Mouse (Mus musculus) liver (tissue): ENCODE measurements around the gene Hipk2.
"Not testable (repeated sequence)": the region's sequence is repeated elsewhere in the genome, so short reads cannot be mapped to it uniquely, and the experiment has no call there.

Source experiments
- DNase-seq: peaks from one replicate; pipeline ENCODE4 v3.0.0-alpha.2; 2020; ENCODE audit warnings: mixed read lengths

Gene Hipk2

DNA sequence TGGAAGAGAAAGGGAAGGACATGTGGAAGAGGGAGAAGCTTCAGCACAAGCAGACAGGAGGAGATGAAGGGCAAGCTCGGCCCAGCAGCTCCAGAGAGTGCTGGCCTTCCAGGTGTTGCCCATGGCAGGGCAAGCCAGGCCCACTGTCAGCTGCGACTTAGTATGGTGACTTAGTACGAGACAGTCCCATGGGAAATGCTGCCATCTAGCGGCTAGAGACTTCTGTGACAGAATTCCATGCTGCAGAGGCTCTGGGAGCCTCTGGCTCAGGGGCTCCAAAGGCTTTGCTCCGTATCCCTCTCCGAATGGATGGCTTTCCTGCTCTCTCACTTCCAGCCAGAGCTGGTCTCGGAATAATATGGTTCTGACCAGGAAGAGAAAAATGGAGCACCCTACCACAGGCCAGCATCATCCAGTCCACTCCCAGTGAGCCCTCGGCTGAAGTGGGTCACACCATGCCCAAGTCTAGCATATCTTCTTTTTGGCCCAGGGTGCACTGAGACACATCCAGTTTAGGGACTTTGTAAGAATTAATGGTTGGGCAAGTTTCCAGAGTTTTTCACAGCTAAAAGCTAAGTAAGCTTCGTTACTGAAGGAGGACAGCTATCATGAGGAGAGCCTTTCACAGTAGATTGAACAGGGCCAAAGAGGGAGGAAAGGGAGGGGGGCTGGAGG lies 180.4 kb downstream of the Hipk2 start:
- DNase-seq, result peak; percentile 79

DNA sequence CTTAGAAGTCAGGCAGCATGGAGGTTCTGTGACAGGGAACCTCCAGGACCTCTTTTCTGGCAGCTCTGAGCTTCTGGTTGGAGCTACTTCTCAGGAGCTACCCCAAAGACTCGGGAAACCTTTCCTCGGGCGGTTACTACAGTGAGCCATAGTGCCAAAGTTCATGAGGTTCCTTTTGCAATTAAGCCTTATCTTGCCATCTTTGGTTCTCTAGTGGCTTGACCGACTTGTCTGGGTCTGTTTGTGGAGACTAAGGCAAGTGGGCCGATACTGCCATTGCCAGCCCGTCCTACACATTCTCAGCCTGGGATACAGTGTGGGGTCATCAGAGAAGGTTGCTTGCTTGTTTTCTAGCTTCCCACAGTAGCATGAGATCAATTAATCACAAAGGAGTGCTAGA lies 183.4 kb downstream of the Hipk2 start:
- DNase-seq, result no peak

GRCm38 (mm10) chr6:38691052-38691451 lies 184.9 kb downstream of the Hipk2 start:
- DNase-seq, result no peak

DNA sequence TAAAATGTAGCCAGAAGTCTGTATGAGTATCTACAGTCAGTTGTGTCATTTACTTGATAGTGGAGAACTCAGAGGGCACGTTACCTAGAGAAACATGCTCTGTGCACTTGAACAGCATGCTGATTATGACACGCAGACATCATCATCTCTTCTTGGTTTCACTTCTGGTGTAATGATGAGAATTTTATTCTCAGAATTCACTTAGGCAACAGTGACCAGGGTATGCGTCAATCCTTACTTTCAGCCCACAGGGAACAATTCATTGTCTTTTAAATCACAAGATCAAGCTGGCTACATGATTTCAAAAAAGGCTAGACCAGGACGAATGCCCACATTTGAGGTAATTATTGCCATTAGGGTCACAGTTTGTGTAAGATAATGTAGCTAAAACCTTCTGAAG lies 185.3 kb downstream of the Hipk2 start:
- no peak for DNase-seq

DNA sequence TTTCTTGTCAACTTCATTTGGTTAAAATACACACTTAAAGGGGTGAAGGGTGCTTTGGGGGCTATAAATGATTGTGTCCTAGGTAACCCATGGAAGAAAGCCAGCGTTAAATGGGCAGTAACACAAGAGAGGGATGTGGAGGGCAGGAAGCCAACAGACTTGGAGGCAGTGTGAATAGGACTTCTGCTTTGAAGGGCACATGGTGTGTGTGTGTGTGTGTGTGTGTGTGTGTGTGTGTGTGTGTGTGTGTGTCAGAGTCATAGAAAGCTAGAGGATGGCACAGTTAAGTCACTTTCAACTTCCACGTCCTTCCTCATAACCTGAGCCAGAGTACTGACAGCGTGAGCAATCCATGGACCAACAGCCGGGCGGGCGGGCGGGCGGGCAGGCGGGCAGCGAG lies 187.1 kb downstream of the Hipk2 start:
- no peak for DNase-seq

- peak; percentile 40 for DNase-seq
Measured at GRCm38 (mm10) chr6:38687216-38687615, 188.7 kb downstream of the Hipk2 start.

- DNase-seq, result no peak
Measured at GRCm38 (mm10) chr6:38682532-38682931, 193.4 kb downstream of the Hipk2 start.

DNA sequence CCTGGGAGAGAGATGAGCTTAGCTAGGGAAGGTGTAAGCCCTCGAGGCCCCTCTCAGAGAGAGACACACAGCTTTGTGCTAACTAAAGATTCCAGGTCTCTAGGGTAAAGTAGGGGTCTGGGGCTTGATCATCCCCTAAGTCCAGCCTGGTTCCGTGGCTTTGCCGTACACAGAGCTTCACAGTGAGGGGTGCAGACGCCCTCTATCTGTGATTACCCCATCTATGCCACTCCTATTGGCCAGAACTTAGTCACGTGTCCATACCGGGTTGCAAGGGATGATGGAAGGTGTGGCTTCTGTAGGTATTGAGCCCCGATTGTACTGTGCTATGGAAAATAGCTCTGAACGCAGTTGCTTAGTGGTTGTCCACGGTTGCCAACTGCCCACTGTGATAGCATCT lies 198.3 kb downstream of the Hipk2 start:
- no peak for DNase-seq

GRCm38 (mm10) chr6:38676723-38677122 lies 199.2 kb downstream of the Hipk2 start:
- no peak for DNase-seq

- peak; percentile 37 for DNase-seq
Measured at GRCm38 (mm10) chr6:38676217-38676616, 199.7 kb downstream of the Hipk2 start.

DNA sequence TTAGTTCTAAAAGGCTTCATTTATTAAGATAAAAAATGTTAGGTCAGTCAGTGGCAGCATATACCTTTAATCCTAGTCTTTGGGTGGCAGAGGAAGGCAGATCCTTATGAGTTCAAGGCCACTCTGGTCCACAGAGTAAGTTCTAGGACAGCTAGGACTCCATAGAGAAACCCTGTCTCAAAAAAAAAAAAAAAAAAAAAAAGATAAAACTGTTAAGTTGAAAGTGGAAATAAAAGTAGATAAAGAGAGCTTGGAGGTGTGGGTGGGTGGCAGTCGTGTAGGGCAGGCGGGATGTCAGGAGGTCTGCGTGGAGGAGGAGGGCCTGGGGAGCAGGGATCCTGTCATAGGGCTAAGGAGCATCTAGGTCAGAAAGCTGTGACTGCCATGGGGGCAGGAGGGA lies 204.0 kb downstream of the Hipk2 start:
- no peak for DNase-seq

- DNase-seq, result no peak
Measured at GRCm38 (mm10) chr6:38671270-38671669, 204.7 kb downstream of the Hipk2 start.

DNA sequence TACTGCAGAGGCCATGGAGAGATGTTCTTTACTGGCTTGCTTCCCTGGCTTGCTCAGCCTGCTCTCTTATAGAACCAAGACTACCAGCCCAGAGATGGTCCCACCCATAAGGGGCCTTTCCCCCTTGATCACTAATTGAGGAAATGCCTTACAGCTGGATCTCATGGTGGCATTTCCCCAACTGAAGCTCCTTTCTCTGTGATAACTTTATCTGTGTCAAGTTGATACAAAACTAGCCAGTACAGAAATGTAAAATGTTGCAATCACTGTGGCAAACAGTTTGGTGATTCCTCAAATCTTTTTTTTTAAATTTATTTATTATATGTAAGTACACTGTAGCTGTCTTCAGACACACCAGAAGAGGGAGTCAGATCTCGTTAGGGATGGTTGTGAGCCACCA lies 205.5 kb downstream of the Hipk2 start:
- DNase-seq, result not testable (repeated sequence)

DNA sequence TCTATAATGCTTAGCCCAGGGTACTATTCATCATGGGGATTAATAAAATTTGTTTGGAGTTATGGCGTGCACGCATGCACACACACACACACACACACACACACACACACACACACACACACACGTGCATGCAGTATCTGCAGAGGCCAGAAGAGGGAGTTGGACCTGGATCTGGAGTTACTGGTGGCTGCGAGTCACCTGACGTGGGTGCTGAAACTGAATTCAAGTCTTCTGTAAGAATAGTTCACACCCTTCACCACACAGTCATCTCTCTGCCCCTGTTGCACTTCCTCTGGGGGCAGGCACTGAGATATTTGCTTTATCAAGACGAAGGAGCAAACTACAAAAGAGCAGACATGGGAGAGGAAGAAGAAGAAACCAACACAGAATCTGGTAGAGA lies 206.4 kb downstream of the Hipk2 start:
- DNase-seq, result no peak

DNA sequence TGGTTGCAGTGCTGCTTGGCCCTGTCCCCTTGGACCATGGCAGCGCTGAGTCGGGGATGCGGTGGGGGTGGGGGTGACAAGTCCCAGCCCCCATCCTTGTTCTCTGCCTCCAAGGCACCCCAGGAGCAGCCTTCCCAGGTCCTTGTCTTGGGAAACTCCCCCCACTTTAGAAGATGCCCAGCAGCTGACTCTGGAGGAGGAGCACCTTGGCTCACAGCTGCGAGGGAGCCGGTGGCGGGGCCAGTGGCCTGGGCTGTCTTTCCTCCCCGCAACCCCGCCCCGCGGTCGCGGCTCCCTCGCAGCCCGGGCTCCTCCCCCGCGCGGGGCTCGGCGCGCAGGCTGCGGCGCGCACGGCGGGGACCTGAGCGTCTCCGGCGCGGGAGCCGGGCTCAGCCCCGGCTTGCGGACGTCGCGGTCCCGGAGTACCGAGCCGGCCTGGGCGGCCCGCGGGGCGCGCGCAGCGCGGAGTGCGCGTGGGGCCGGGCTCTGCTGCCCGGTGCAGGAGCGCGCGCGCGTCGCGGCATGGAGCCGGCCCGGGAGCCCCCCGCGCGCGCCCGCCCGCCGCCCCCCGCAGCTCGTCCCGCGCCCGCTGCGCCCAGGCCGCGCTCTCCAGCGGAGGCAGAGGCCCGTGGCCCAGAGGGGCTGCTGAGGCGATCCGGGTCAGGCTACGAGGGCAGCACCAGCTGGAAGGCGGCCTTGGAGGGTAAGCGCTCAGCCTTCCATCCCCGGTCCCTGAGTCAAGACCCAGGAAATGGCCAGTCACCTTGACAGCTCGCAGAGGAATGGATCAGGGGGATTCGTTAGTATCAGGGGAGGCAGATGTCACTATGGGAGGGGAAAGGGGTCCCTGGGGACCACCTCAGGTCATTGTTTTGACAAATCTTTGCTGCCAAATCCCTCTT lies 213.0 kb downstream of the Hipk2 start, which contains the start of gene Clec2l:
Clec2l (plus strand) TSS at position 356 of the 902 bp plus-strand sequence.
- no peak for DNase-seq

- DNase-seq, result no peak
Measured at GRCm38 (mm10) chr6:38661626-38662025, 214.3 kb downstream of the Hipk2 start.

GRCm38 (mm10) chr6:38650263-38650937 lies 225.6 kb downstream of the Hipk2 start:
- peak; percentile 77 for DNase-seq

GRCm38 (mm10) chr6:38649545-38649944 lies 226.4 kb downstream of the Hipk2 start:
- DNase-seq, result peak; percentile 50
